Mouse (Mus musculus) megakaryocyte, embryonic 14.5 days (primary cell): ENCODE results near the gene Myof.

Source experiments
- FLI1 ChIP-seq: IDR thresholded peaks from 2 replicates; pipeline ENCODE4 v1.6.1; 2012; ENCODE audit warnings: low read length, inconsistent platforms, mixed read lengths
- GATA1 ChIP-seq: IDR thresholded peaks from 3 replicates; pipeline ENCODE4 v1.6.1; 2012; ENCODE audit warnings: mixed read lengths, low read length, inconsistent platforms, borderline replicate concordance

DNA sequence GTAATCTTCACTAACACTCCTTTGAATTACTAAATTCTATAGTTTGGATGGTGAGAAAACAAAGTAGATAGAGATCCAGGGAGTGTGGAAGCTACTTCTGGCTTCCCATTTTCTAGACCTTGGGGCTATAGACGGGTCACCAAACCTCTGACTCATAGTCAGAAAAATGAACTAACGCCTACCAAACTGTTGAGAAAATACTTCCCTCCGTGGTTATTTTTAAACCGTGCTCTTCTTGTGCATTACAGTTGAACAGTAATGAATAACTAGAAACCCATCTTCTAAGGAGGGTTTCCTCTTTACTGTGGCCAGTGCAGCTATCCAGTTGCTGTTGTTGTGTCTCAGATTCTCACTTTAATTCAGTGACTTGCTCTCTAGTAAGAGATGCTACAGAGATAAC, 20.7 kb downstream of the Myof start:
- TF ChIP-seq GATA1 (no peak), FLI1 (no peak)
